Mouse (Mus musculus) liver, embryonic 14.5 days (tissue): Measurements from ENCODE around the gene Hadh. TPM values are rescaled to one million over a fixed set of nuclear protein-coding genes. Genes with fewer than 3 reads are reported as not detected.

Experiments
- ATAC-seq: fragments of 200-750 bp; cut with Nextera tagmentation; 2 replicates; pipeline ENCODE4 v1.8.0; 2017; ENCODE audit warnings: moderate number of reproducible peaks, mild to moderate bottlenecking, moderate library complexity; ENCODE audit not compliant: insufficient read depth
- DNase-seq, 3 experiments: peaks; one replicate each; pipeline ENCODE4 v3.0.0-alpha.2; 2012 to 2013; ENCODE audit warnings: low read depth in 3 of 3, low spot score in 3 of 3
- H3K27ac ChIP-seq: fragments of 300-500 bp; sonication (generic); 2 replicates; pipeline ENCODE4 v1.5.1; 2014; ENCODE audit warnings: moderate library complexity, mild to moderate bottlenecking, control low read depth, inconsistent platforms
- H3K27me3 ChIP-seq: fragments of 300-500 bp; sonication (generic); 2 replicates; pipeline ENCODE4 v1.6.1; 2014; ENCODE audit warnings: mild to moderate bottlenecking, low read length, moderate library complexity; ENCODE audit not compliant: control insufficient read depth, insufficient read depth
- H3K36me3 ChIP-seq: fragments of 300-500 bp; sonication (generic); replicated peaks from 2 replicates; pipeline ENCODE4 v1.6.1; 2014; ENCODE audit warnings: low read depth; ENCODE audit not compliant: control insufficient read depth, insufficient read depth
- H3K4me1 ChIP-seq, 2 experiments: fragments of 200-500 bp in 1 of 2; fragments of 300-500 bp in 1 of 2; sonication (generic) in 1 of 2; replicated peaks; 2 replicates each; pipeline ENCODE4 v1.6.1; 2012 to 2014; ENCODE audit warnings: antibody characterized with exemption in 1 of 2, inconsistent platforms in 1 of 2, low read length in 1 of 2; ENCODE audit not compliant: control insufficient read depth in 2 of 2, insufficient read depth in 2 of 2
- H3K4me2 ChIP-seq: fragments of 300-500 bp; sonication (generic); 2 replicates; pipeline ENCODE4 v1.6.1; 2014; ENCODE audit warnings: low read depth, mild to moderate bottlenecking, control low read depth, moderate library complexity
- H3K4me3 ChIP-seq, 2 experiments: fragments of 200-500 bp in 1 of 2; fragments of 300-500 bp in 1 of 2; sonication (generic) in 1 of 2; 2 replicates each; pipeline ENCODE4 v1.5.1; 2012 to 2014; ENCODE audit warnings: low read depth in 2 of 2, low read length in 2 of 2, mild to moderate bottlenecking in 2 of 2, control low read depth in 1 of 2, inconsistent platforms in 1 of 2, moderate library complexity in 1 of 2; ENCODE audit not compliant: insufficient read depth in 1 of 2
- H3K9ac ChIP-seq: fragments of 300-500 bp; sonication (generic); replicated peaks from 2 replicates; pipeline ENCODE4 v1.6.1; 2014; ENCODE audit warnings: mild to moderate bottlenecking, control low read depth, moderate library complexity
- H3K9me3 ChIP-seq: fragments of 300-500 bp; sonication (generic); 2 replicates; pipeline ENCODE4 v1.6.1; 2016; ENCODE audit warnings: low read length, mixed read lengths; ENCODE audit not compliant: control insufficient read depth
- CTCF ChIP-seq: IDR thresholded peaks from 2 replicates; pipeline ENCODE4 v1.5.1; 2016; ENCODE audit warnings: antibody characterized with exemption, low read depth, control low read depth
- EP300 ChIP-seq: IDR thresholded peaks from 2 replicates; pipeline ENCODE4 v1.6.1; 2016; ENCODE audit warnings: antibody characterized with exemption, low read depth
- WGBS: fragments of 180-500 bp; shearing (Covaris S2); extraction: QIAGEN DNeasy Blood & Tissue Kit; methylation state at CpG from one replicate; pipeline ENCODE4 v1.1.7; 2014; ENCODE audit not compliant: insufficient replicate concordance; 5-methylcytosine and 5-hydroxymethylcytosine counted together
- polyA plus RNA-seq, 2 experiments: library from polyadenylated mRNA; depleted of rRNA in 1 of 2; stranded (reverse) in 1 of 2; unstranded in 1 of 2; fragments of >200 nt; fragmentation: Nextera tagmentation in 1 of 2; extraction: Ambion mirVana in 1 of 2; gene quantifications; 2 replicates each; pipeline versions ENCODE4 v1.2.1 to v1.2.3; 2012 to 2014

Hadh gene
- polyA plus RNA-seq, 2 experiments: 78.3 to 98.0 TPM

- H3K4me3 ChIP-seq: no peak overlapping the region
- no peaks in the 10 kb centered on the region for H3K36me3 ChIP-seq
- 11% methylated on average over 13 of the region's 13 CpGs for WGBS
- no peaks in the 10 kb centered on the region for H3K9me3 ChIP-seq
- H3K27ac ChIP-seq: no peak overlapping the region
- no peaks in the 10 kb centered on the region for H3K4me1 ChIP-seq
- H3K27me3 ChIP-seq: no peaks in the 10 kb centered on the region
- TF ChIP-seq CTCF: no peak
- TF ChIP-seq EP300: no peak
- no peak overlapping the region for H3K9ac ChIP-seq
- no peak overlapping the region for H3K4me2 ChIP-seq
- peak; percentile 3 to 7 (median 4) for DNase-seq
- ATAC-seq: peak; percentile 28; the same call in 1 of the 2 replicates
Observed at GRCm38 (mm10) chr3:131208265-131208891, 63.5 kb downstream of the Hadh start.

- 48% methylated on average over 5 of the region's 5 CpGs for WGBS
- DNase-seq (no peak), ATAC-seq (no peak)
- Histone ChIP-seq H3K9ac (no peak overlapping the region), H3K27me3 (no peaks in the 10 kb centered on the region), H3K4me1 (no peaks in the 10 kb centered on the region), H3K4me3 (no peak overlapping the region), H3K9me3 (no peaks in the 10 kb centered on the region), H3K36me3 (no peaks in the 10 kb centered on the region), H3K4me2 (no peak overlapping the region), H3K27ac (no peak overlapping the region)
- no peak for TF ChIP-seq CTCF
Observed at GRCm38 (mm10) chr3:131207846-131208245, 64.1 kb downstream of the Hadh start.

GRCm38 (mm10) chr3:131202311-131202710 is 69.6 kb downstream of the Hadh start:
- H3K4me1 ChIP-seq: no peaks in the 10 kb centered on the region
- no peaks in the 10 kb centered on the region for H3K9me3 ChIP-seq
- ATAC-seq (no peak), DNase-seq (no peak)
- H3K27ac ChIP-seq: no peak overlapping the region
- no peak for TF ChIP-seq CTCF
- TF ChIP-seq EP300: no peak
- WGBS: 59% methylated on average over 7 of the region's 7 CpGs
- no peak overlapping the region for H3K9ac ChIP-seq
- no peaks in the 10 kb centered on the region for H3K27me3 ChIP-seq
- H3K4me2 ChIP-seq: no peak overlapping the region
- no peaks in the 10 kb centered on the region for H3K36me3 ChIP-seq
- no peak overlapping the region for H3K4me3 ChIP-seq

GRCm38 (mm10) chr3:131199590-131200288 is 72.2 kb downstream of the Hadh start:
- Histone ChIP-seq H3K4me3 (no peak overlapping the region), H3K27me3 (no peaks in the 10 kb centered on the region), H3K36me3 (no peaks in the 10 kb centered on the region), H3K4me1 (no peaks in the 10 kb centered on the region), H3K4me2 (no peak overlapping the region), H3K9ac (no peak overlapping the region), H3K9me3 (no peaks in the 10 kb centered on the region), H3K27ac (no peak overlapping the region)
- WGBS: 61% methylated on average over 20 of the region's 20 CpGs
- DNase-seq (no peak), ATAC-seq (no peak)
- TF ChIP-seq EP300 (no peak), CTCF (no peak)

DNA sequence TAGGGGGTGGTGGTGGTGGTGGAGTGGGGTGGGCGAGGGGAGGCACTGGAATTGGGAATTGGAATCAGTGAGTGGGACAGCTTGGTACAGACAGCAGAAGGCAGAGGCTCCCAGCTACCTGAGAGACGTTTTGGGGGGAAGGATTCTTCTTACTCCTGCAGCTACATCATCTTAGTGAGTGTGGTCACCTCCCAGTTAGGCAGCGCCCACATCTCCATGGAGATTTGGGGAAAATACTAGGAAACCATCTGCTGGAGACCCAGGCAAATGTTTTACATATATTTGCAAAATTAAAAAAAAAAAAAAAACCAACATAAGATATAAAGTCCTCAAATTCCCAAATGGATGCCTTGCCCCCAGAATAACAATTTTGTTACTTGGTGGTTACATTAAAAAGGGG is 72.9 kb downstream of the Hadh start:
- WGBS: 40% methylated on average over 3 of the region's 3 CpGs
- no peaks in the 10 kb centered on the region for H3K9me3 ChIP-seq
- H3K4me1 ChIP-seq: no peaks in the 10 kb centered on the region
- H3K4me3 ChIP-seq: no peak overlapping the region
- H3K9ac ChIP-seq: no peak overlapping the region
- no peaks in the 10 kb centered on the region for H3K27me3 ChIP-seq
- H3K36me3 ChIP-seq: no peaks in the 10 kb centered on the region
- TF ChIP-seq CTCF (no peak), EP300 (no peak)
- ATAC-seq: no peak
- DNase-seq: no peak
- no peak overlapping the region for H3K4me2 ChIP-seq
- no peak overlapping the region for H3K27ac ChIP-seq
